Mouse (Mus musculus) neural tube, embryonic 13.5 days (tissue): Measurements from ENCODE around the gene Rbm28. TPM values are rescaled to one million over a fixed set of nuclear protein-coding genes. Genes with fewer than 3 reads are reported as not detected.
A peak's percentile ranks its signal among the peaks of the same experiment; 100 is the strongest.

ENCODE experiments used
- ATAC-seq: fragments of 200-750 bp; cut with Nextera tagmentation; 2 replicates; pipeline ENCODE4 v1.8.0; 2017; ENCODE audit warnings: low read depth, mild to moderate bottlenecking, moderate TSS enrichment, moderate library complexity
- H3K27ac ChIP-seq: fragments of 300-500 bp; sonication (generic); replicated peaks from 2 replicates; pipeline ENCODE4 v1.5.1; 2015; ENCODE audit warnings: moderate library complexity, mild to moderate bottlenecking, inconsistent platforms
- H3K27me3 ChIP-seq: fragments of 300-500 bp; sonication (generic); 2 replicates; pipeline ENCODE4 v1.6.1; 2015; ENCODE audit warnings: mild to moderate bottlenecking, inconsistent platforms
- H3K36me3 ChIP-seq: fragments of 300-500 bp; sonication (generic); 2 replicates; pipeline ENCODE4 v1.6.1; 2015; ENCODE audit warnings: mild to moderate bottlenecking, inconsistent platforms
- H3K4me1 ChIP-seq: fragments of 300-500 bp; sonication (generic); replicated peaks from 2 replicates; pipeline ENCODE4 v1.6.1; 2015; ENCODE audit warnings: inconsistent platforms
- H3K4me2 ChIP-seq: fragments of 300-500 bp; sonication (generic); 2 replicates; pipeline ENCODE4 v1.6.1; 2015; ENCODE audit warnings: inconsistent platforms, mild to moderate bottlenecking, moderate library complexity
- H3K4me3 ChIP-seq: fragments of 300-500 bp; sonication (generic); 2 replicates; pipeline ENCODE4 v1.5.1; 2015; ENCODE audit warnings: mild to moderate bottlenecking, inconsistent platforms
- H3K9ac ChIP-seq: fragments of 300-500 bp; sonication (generic); 2 replicates; pipeline ENCODE4 v1.6.1; 2015; ENCODE audit warnings: moderate library complexity, mild to moderate bottlenecking, inconsistent platforms
- H3K9me3 ChIP-seq: fragments of 300-500 bp; sonication (generic); 2 replicates; pipeline ENCODE4 v1.6.1; 2016; ENCODE audit warnings: inconsistent platforms
- WGBS: fragments of 180-500 bp; shearing (Covaris S2); methylation state at CpG from one replicate; pipeline ENCODE4 v1.1.7; 2015; 5-methylcytosine and 5-hydroxymethylcytosine counted together
- polyA plus RNA-seq: library from polyadenylated mRNA; unstranded; fragments of >200 nt; fragmentation: Nextera tagmentation; extraction: Ambion mirVana; gene quantifications from 2 replicates; pipeline ENCODE4 v1.2.1, GENCODE M21; 2015

Rbm28 gene
- polyA plus RNA-seq, 1 experiment from 2014 or later: 44.4 TPM

DNA sequence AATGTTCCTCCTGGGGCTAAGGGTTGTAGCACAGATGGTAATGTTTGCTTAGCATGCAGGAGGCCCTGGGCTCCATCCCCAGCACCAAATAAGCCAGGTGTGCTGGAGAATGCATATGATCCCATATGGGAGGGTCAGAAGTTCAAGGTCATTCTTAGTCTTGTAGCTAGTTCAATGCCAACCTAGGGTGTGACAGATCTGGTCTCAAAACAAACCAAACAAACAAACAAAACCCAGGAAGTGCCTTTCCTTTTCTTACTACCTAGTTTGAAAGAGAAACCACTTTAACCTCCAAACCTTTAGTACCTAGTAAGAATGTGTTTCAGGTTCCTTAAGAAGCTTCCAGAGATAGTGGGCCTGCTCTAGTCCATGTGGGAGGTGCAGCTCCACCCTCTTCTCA, 46.6 kb downstream of the Rbm28 start:
- H3K4me1 ChIP-seq: peaks cover 13% of the 10 kb centered on the region; the same call in 1 of the 2 replicates
- no peaks in the 10 kb centered on the region for H3K9me3 ChIP-seq
- no peak for ATAC-seq
- H3K27me3 ChIP-seq: no peaks in the 10 kb centered on the region
- H3K9ac ChIP-seq: no peak overlapping the region
- H3K27ac ChIP-seq: peak overlapping the region; percentile 24; the same call in 1 of the 2 replicates
- no peaks in the 10 kb centered on the region for H3K36me3 ChIP-seq
- no peak overlapping the region for H3K4me3 ChIP-seq
- no peak overlapping the region for H3K4me2 ChIP-seq

DNA sequence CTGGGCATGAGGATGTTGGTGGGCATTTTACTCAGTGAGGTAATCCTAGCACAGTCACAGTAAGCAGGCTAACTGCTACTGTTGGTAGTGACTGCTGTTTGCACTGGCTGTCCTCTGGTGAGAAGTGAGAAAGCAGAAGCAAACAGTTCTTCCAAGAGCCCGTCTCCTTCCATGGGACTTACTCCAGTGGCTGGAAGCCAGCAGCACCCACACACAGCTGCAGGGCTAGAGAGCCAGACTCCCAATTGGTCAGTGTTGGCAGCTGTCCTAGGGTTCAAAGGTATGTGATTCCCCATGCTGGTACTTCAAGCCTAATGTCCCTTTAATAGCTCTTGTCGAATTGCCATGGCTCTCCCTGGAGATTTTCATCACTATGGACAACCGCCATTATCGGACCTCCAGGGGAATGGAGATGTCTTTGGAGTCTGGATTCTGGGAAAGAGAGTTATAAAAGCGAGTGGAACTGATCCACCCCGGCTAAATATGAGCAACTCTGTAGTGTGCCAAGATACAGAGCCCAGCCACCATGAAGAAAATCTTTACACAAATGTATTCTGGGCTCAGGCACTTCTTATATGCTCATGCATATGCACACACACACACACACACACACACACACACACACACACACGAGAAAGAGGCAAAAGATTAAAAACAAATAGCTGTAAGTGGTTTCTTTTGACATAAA, 47.2 kb downstream of the Rbm28 start:
- peak; percentile 68; the same call in 1 of the 2 replicates for ATAC-seq
- Histone ChIP-seq H3K4me1 (peaks cover 13% of the 10 kb centered on the region; the same call in 1 of the 2 replicates), H3K27me3 (no peaks in the 10 kb centered on the region), H3K9me3 (no peaks in the 10 kb centered on the region), H3K9ac (no peak overlapping the region), H3K4me3 (no peak overlapping the region), H3K36me3 (no peaks in the 10 kb centered on the region), H3K27ac (peak overlapping the region; percentile 24; the same call in 1 of the 2 replicates), H3K4me2 (no peak overlapping the region)
- 47% methylated on average over 7 of the region's 7 CpGs for WGBS

DNA sequence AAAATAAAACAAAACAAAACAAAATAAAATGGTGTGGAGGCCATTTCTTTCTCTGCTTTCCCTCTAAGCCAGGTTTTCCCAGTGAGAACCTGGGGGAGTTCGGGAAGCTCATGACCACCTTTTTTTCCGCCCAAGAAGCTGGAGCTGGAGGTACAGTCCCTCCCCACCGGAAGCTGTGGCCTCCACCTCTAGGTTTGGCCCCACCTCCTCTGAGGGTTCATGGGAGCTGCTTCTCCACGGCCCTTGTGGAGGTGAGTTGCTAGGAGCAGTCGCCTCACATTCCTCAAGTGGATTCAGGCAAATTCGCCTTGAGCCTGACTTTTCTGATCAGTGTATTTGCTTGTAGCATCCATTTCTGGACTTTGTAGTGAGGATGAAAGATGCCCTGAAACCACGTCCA, 49.0 kb downstream of the Rbm28 start:
- WGBS: 72% methylated on average over 7 of the region's 7 CpGs
- no peaks in the 10 kb centered on the region for H3K27me3 ChIP-seq
- no peaks in the 10 kb centered on the region for H3K36me3 ChIP-seq
- peaks cover 5% of the 10 kb centered on the region; the same call in 1 of the 2 replicates for H3K9me3 ChIP-seq
- H3K4me1 ChIP-seq: peaks cover 13% of the 10 kb centered on the region; the same call in 1 of the 2 replicates
- no peak overlapping the region for H3K4me3 ChIP-seq
- ATAC-seq: no peak
- no peak overlapping the region for H3K27ac ChIP-seq
- no peak overlapping the region for H3K4me2 ChIP-seq
- H3K9ac ChIP-seq: no peak overlapping the region

DNA sequence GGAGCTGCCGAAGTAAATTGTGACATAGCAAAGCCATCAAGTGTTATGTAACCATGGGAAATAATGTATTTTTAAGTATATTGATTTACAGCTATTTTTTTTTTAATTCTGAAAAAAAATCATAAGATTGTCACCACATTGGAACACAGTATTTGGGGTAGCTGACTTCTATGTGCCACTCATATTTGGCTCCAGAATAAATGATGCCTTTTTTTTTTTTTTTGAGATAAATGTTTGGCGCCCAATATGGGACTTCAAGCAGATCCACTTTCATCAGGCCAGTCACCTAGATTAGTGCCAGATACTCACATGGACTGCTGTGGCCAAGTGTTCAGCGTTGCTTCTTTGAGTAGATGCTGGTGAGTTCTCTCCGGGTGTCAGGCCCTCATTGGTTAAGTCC, 53.3 kb downstream of the Rbm28 start:
- H3K9me3 ChIP-seq: peaks cover 5% of the 10 kb centered on the region; the same call in 1 of the 2 replicates
- H3K36me3 ChIP-seq: no peaks in the 10 kb centered on the region
- ATAC-seq: no peak
- no peak overlapping the region for H3K27ac ChIP-seq
- no peak overlapping the region for H3K4me3 ChIP-seq
- no peaks in the 10 kb centered on the region for H3K4me1 ChIP-seq
- H3K27me3 ChIP-seq: no peaks in the 10 kb centered on the region
- H3K9ac ChIP-seq: no peak overlapping the region
- 90% methylated on average over 4 of the region's 4 CpGs for WGBS
- H3K4me2 ChIP-seq: no peak overlapping the region

- H3K4me3 ChIP-seq: no peak overlapping the region
- no peak for ATAC-seq
- no peak overlapping the region for H3K27ac ChIP-seq
- peaks cover 5% of the 10 kb centered on the region; the same call in 1 of the 2 replicates for H3K9me3 ChIP-seq
- no peak overlapping the region for H3K4me2 ChIP-seq
- H3K27me3 ChIP-seq: no peaks in the 10 kb centered on the region
- H3K9ac ChIP-seq: no peak overlapping the region
- 45% methylated on average over 1 of the region's 1 CpGs for WGBS
- H3K36me3 ChIP-seq: no peaks in the 10 kb centered on the region
- no peaks in the 10 kb centered on the region for H3K4me1 ChIP-seq
Measured at GRCm38 (mm10) chr6:29108376-29108775, 56.4 kb downstream of the Rbm28 start.

- 83% methylated on average over 9 of the region's 9 CpGs for WGBS
- H3K36me3 ChIP-seq: no peaks in the 10 kb centered on the region
- no peak overlapping the region for H3K9ac ChIP-seq
- H3K27ac ChIP-seq: no peak overlapping the region
- H3K4me3 ChIP-seq: no peak overlapping the region
- no peak overlapping the region for H3K4me2 ChIP-seq
- H3K9me3 ChIP-seq: no peaks in the 10 kb centered on the region
- H3K4me1 ChIP-seq: no peaks in the 10 kb centered on the region
- ATAC-seq: no peak
- no peaks in the 10 kb centered on the region for H3K27me3 ChIP-seq
Measured at GRCm38 (mm10) chr6:29101248-29101864, 63.5 kb downstream of the Rbm28 start.

DNA sequence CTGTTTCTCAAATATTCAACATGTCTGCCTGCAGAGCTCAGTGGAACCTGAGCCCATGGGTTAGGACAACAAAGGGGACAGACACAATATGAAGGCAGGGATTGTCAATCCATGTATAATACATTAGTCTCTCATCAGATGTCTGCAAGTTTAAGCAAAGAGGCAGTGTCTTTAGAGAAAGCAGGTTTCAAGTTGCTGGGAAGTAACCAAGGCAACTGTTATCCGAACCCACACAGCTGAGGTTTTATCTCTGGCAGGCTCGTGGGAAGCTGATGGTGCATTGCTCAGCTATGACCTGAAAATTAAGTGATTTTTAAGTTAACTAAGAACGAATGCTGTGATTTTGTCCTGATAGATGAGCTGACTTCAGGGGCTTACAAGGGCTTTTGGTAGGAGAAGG, 64.4 kb downstream of the Rbm28 start:
- Histone ChIP-seq H3K4me3 (no peak overlapping the region), H3K9me3 (no peaks in the 10 kb centered on the region), H3K4me1 (no peaks in the 10 kb centered on the region), H3K27me3 (no peaks in the 10 kb centered on the region), H3K9ac (no peak overlapping the region), H3K36me3 (no peaks in the 10 kb centered on the region), H3K27ac (no peak overlapping the region), H3K4me2 (no peak overlapping the region)
- no peak for ATAC-seq
- 43% methylated on average over 3 of the region's 3 CpGs for WGBS

- Histone ChIP-seq H3K36me3 (no peaks in the 10 kb centered on the region), H3K9me3 (no peaks in the 10 kb centered on the region), H3K4me2 (no peak overlapping the region), H3K4me3 (no peak overlapping the region), H3K27ac (no peak overlapping the region), H3K27me3 (no peaks in the 10 kb centered on the region), H3K9ac (no peak overlapping the region), H3K4me1 (no peaks in the 10 kb centered on the region)
- 74% methylated on average over 14 of the region's 14 CpGs for WGBS
- ATAC-seq: no peak
Measured at GRCm38 (mm10) chr6:29099536-29100170, 65.2 kb downstream of the Rbm28 start.

- no peak for ATAC-seq
- H3K4me1 ChIP-seq: no peaks in the 10 kb centered on the region
- H3K36me3 ChIP-seq: no peaks in the 10 kb centered on the region
- H3K9ac ChIP-seq: no peak overlapping the region
- no peak overlapping the region for H3K4me3 ChIP-seq
- no peak overlapping the region for H3K4me2 ChIP-seq
- no peak overlapping the region for H3K27ac ChIP-seq
- no peaks in the 10 kb centered on the region for H3K27me3 ChIP-seq
- WGBS: 55% methylated on average over 11 of the region's 11 CpGs
- H3K9me3 ChIP-seq: peaks cover 14% of the 10 kb centered on the region; the same call in 1 of the 2 replicates
Measured at GRCm38 (mm10) chr6:29092904-29093303, 71.9 kb downstream of the Rbm28 start.

DNA sequence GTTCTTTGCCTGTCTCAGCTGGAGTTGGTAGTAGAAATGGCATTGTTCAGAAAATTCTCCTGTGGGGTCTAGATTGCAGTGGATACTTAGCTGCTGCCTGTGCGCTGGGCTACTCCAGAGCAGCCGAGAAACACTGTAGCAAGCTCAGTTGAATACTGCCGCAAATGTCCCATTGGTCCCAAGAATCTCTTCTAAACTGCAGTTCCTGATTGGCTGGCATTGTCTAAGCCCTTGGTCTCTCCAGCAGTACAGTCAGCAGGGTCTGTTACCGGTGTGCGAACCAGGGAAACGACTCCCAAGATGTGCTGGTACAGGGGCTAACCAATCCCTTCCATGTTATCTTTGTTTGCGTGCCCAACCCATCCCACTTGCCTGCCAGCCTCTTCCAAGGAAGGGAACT, 72.6 kb downstream of the Rbm28 start:
- no peak for ATAC-seq
- H3K9ac ChIP-seq: no peak overlapping the region
- 81% methylated on average over 7 of the region's 7 CpGs for WGBS

DNA sequence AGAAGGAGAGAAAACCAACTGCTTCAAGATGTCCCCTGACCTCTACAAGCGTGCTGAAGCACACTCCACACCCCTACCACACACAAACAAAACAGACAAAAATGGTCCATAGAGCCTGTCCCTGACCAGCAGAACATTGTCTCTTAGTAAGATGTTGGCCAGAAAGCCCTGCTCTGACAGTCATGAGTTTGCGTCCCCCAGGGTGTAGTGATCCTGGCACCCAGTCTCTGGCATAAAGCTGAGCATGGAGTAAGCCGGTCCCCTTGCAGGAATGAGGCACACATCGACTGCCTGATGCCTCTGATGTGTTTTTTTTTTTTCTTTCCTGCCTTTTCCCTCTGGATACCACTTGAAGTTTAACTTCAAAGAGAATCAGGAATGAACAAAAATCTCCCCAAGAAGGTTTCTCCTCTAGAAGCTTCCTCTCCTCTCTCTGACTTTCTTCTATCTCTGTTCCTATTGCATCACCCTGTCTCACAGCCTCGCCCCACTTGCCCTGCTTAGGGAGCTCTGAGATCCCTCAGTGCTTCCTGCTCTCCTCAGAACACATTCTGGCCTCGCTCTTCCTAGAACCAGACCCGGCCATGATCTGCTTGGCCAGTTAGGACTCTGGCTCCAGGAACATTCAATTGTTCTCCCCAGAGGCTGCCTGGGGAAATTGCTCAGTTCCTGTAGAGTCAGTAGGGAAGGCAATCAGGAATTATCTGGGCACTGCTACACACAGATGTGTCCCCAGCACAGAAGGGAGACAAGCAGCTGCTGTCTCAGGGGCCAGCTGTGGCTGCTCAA, 76.7 kb downstream of the Rbm28 start:
- ATAC-seq: no peak
- Histone ChIP-seq H3K36me3 (no peaks in the 10 kb centered on the region), H3K9me3 (peaks cover 3% of the 10 kb centered on the region; the same call in 1 of the 2 replicates), H3K4me3 (no peak overlapping the region), H3K9ac (no peak overlapping the region), H3K4me2 (no peak overlapping the region), H3K4me1 (no peaks in the 10 kb centered on the region), H3K27me3 (no peaks in the 10 kb centered on the region), H3K27ac (no peak overlapping the region)
- 72% methylated on average over 7 of the region's 7 CpGs for WGBS

More for the DNA sequence above, 72.6 kb downstream of the Rbm28 start:
- H3K36me3 ChIP-seq: no peaks in the 10 kb centered on the region
- H3K27me3 ChIP-seq: no peaks in the 10 kb centered on the region
- peaks cover 14% of the 10 kb centered on the region; the same call in 1 of the 2 replicates for H3K9me3 ChIP-seq
- H3K27ac ChIP-seq: no peak overlapping the region
- H3K4me3 ChIP-seq: no peak overlapping the region
- no peaks in the 10 kb centered on the region for H3K4me1 ChIP-seq
- H3K4me2 ChIP-seq: no peak overlapping the region

- Histone ChIP-seq H3K9me3 (no peaks in the 10 kb centered on the region), H3K36me3 (no peaks in the 10 kb centered on the region), H3K9ac (no peak overlapping the region), H3K27ac (no peak overlapping the region), H3K4me2 (no peak overlapping the region), H3K4me1 (peaks cover 4% of the 10 kb centered on the region; the same call in 1 of the 2 replicates), H3K27me3 (no peaks in the 10 kb centered on the region), H3K4me3 (no peak overlapping the region)
- WGBS: 69% methylated on average over 7 of the region's 7 CpGs
- no peak for ATAC-seq
Measured at GRCm38 (mm10) chr6:29084401-29084800, 80.4 kb downstream of the Rbm28 start.
